Mouse (Mus musculus) ES-E14 (cell line): ENCODE measurements at regions not wholly inside any gene's neighbourhood (a gene's known extent, or its start where the extent isn't known, plus 50 kb on each side); places are given as distances from the start of the nearest gene placed in this dataset.

Source experiments
- DNase-seq: peaks from one replicate; pipeline ENCODE4 v3.0.0-alpha.2; 2013; ENCODE audit warnings: low read depth, low spot score
- H3K27ac ChIP-seq: 2 replicates; pipeline ENCODE4 v1.5.1; 2012; ENCODE audit warnings: low read depth, mild to moderate bottlenecking, low read length, moderate library complexity, mixed read lengths; ENCODE audit not compliant: poor library complexity, insufficient read depth, severe bottlenecking
- H3K36me3 ChIP-seq: 2 replicates; pipeline ENCODE4 v1.6.1; 2012; ENCODE audit warnings: mild to moderate bottlenecking, low read length, moderate library complexity, mixed read lengths; ENCODE audit not compliant: control insufficient read depth, poor library complexity, insufficient read depth, severe bottlenecking
- H3K4me1 ChIP-seq, 2 experiments: fragments of 150-350 bp in 1 of 2; sonication (generic) in 1 of 2; 2 replicates each; pipeline ENCODE4 v1.6.1; 2012; ENCODE audit warnings: low read length in 2 of 2, mild to moderate bottlenecking in 1 of 2, mixed read lengths in 1 of 2; ENCODE audit not compliant: control insufficient read depth in 2 of 2, insufficient read depth in 2 of 2, poor library complexity in 1 of 2
- H3K4me3 ChIP-seq, 2 experiments: fragments of 150-350 bp in 1 of 2; sonication (generic) in 1 of 2; 2 replicates each; pipeline ENCODE4 v1.5.1; 2012; ENCODE audit warnings: low read length in 2 of 2, low read depth in 1 of 2, mild to moderate bottlenecking in 1 of 2, mixed read lengths in 1 of 2; ENCODE audit not compliant: insufficient read depth in 1 of 2, poor library complexity in 1 of 2, severe bottlenecking in 1 of 2
- H3K9ac ChIP-seq: 2 replicates; pipeline ENCODE4 v1.6.1; 2012; ENCODE audit warnings: low read depth, mild to moderate bottlenecking, low read length, mixed read lengths; ENCODE audit not compliant: poor library complexity, insufficient read depth, severe bottlenecking
- H3K9me3 ChIP-seq: fragments of 150-350 bp; sonication (generic); 2 replicates; pipeline ENCODE4 v1.6.1; 2012; ENCODE audit warnings: low read depth, mild to moderate bottlenecking, low read length; ENCODE audit not compliant: control insufficient read depth, insufficient read depth
- CHD2 ChIP-seq: IDR thresholded peaks from 2 replicates; pipeline ENCODE4 v1.6.1; 2014; ENCODE audit warnings: mild to moderate bottlenecking, low read depth, low read length, inconsistent platforms
- HCFC1 ChIP-seq: IDR thresholded peaks from 2 replicates; pipeline ENCODE4 v1.6.1; 2012; ENCODE audit warnings: low read length, inconsistent platforms, borderline replicate concordance; ENCODE audit not compliant: insufficient read depth
- MAFK ChIP-seq: IDR thresholded peaks from 2 replicates; pipeline ENCODE4 v1.6.1; 2014; ENCODE audit warnings: mild to moderate bottlenecking, low read depth, low read length, inconsistent platforms; ENCODE audit not compliant: insufficient read depth
- ZC3H11A ChIP-seq: IDR thresholded peaks from 2 replicates; pipeline ENCODE4 v1.6.1; 2012; ENCODE audit warnings: low read depth, mild to moderate bottlenecking, inconsistent platforms, low read length, borderline replicate concordance
- ZNF384 ChIP-seq: IDR thresholded peaks from 2 replicates; pipeline ENCODE4 v1.6.1; 2012; ENCODE audit warnings: low read depth, low read length, inconsistent platforms
- in situ Hi-C, 2 experiments: fragments of 600-800 bp; cut with MboI; formaldehyde crosslinking; loops; one replicate each; pipeline ENCODE4 v1.15.1; 2025; ENCODE audit warnings: low sequenced_read_pairs in 2 of 2, inconsistent platforms in 1 of 2; ENCODE audit not compliant: unreplicated experiment in 2 of 2

DNA sequence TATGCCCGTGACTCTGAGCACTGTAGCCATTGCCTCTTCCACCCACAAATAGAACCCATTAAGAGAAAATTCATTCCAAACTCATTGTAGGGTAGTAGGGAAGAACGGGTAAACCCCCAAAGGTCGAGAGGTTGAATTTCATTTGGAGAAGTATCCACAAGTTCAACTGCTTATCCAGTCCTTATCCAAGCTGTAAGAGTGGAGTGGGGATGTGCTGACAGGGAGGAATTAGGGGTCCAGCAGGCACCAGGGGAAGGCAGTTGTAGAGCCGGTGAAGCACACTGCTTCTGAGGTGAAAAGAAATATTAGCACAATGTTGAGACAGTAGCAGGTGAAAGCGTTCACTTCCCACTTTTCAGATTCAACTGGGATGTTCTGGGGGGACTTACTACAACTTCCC, 71.7 kb upstream of the Hand2 start:
- DNase-seq = no peak

More for the DNA sequence above, 71.7 kb upstream of the Hand2 start:
- no peaks in the 10 kb centered on the region for H3K9me3 ChIP-seq
- H3K27ac ChIP-seq = no peak overlapping the region
- no peaks in the 10 kb centered on the region for H3K4me1 ChIP-seq
- no peak overlapping the region for H3K9ac ChIP-seq
- no peak for TF ChIP-seq MAFK
- no peak for TF ChIP-seq CHD2
- TF ChIP-seq HCFC1 = no peak
- no peak for TF ChIP-seq ZC3H11A
- TF ChIP-seq ZNF384 = no peak
- in situ Hi-C loops = no loop called here
- no peak overlapping the region for H3K4me3 ChIP-seq
- H3K36me3 ChIP-seq = no peaks in the 10 kb centered on the region
